Mouse (Mus musculus) layer of hippocampus, postnatal 14 days (tissue): Measurements from ENCODE around the gene Mysm1. TPM values are rescaled to one million over a fixed set of nuclear protein-coding genes. Genes with fewer than 3 reads are reported as not detected.

ENCODE experiments used
- DNase-seq, 2 experiments: peaks; one replicate each; pipeline ENCODE4 v3.0.0; 2021 to 2022; ENCODE audit warnings: low spot score in 2 of 2, mixed read lengths in 1 of 2
- total RNA-seq, 2 experiments: library from RNA; stranded (reverse); gene quantifications; 2 replicates each; pipeline ENCODE4 v1.2.3; 2021

Gene Mysm1
- total RNA-seq, 2 experiments from 2014 or later, result 30.0 to 33.9 TPM

DNA sequence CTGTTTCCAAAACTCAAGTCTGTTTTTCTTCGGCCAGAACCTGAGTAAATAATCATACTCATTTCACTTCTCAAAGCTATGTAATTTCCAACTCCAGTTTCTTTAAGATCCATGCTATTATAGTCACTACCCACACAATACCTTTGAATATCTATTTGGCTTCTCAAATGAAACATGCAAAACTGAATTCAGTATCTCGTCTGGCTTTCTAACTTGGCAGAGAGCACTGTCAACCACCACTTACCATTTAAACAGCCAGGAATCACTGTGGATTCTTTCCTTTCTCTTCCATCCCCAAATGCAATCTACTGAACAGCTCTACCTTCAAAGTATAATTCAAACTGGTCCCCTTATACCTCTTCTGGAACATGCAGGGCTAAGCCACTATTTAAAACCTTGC is 5.6 kb downstream of the Mysm1 start:
- no peak for DNase-seq

DNA sequence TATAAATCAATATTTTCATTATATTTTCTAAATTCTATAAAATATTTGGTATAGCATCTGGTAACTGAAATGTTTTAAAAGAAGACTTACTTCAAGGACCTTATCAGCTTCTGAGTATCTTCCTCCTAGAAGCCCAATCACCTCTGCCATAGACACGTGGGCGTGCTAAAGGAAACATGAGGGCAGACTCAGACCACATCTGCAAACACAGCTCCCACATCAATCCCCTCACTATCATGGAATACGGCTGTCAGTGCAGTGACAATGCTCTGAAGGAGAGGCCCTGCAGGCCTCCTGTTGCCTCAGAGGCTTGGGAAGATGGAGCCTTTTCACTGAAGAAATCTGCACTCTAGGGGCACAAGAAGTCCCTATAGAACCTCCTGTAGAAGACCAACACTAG is 26.1 kb downstream of the Mysm1 start:
- DNase-seq, result no peak

DNA sequence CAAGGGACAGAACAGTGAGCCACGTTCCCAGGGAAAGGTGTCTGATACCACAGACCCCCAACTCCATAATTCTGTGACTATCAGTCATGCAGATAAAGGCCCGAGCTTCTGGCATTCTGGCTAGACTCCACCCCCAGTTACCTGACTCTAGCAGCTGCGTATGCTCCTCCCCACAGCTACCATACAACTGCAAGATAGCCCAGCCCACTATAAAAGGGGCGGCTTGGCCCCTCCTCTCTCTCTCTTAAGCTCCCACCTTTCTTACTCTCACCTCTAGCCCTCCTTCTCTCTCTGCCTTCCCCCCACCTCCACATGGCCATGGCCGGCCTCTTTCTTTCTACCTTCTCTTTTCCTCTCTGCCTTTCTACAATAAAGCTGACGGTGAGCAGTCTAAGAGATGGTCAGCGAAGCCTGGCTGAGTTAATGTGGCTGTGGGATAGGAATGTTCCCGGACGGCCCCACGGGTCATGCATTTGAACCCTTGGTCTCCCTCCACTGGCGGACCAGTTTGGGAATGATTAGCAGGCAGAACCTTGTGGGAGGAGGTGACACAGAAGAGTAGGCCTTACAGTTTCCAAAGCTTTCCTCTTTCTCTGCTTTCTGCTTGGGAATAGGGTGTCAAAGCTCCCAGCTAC is 37.6 kb downstream of the Mysm1 start:
- no peak for DNase-seq

DNA sequence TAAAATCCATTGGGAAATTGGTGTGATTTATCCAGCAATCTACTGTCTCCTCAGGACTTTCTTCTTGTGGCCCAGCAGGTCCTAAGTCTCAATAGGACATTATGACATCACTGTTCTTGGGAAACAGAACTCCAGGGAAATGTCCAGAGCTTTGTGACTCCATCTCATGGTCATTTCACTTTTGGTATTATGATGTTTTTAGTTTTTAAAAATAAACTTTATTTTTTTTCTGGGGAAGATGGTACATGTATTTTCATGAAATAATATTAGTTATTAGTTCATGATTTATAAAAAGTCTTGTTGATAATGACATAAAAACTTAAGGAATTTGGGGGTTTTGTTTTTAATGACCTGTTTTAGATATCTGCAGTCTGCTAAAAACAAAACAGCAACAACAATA is 50.2 kb downstream of the Mysm1 start, which contains the start of gene Eqtn:
Gene Eqtn, minus strand, starts transcription at position 101 of the 400 bp plus-strand sequence.
- DNase-seq, result no peak

DNA sequence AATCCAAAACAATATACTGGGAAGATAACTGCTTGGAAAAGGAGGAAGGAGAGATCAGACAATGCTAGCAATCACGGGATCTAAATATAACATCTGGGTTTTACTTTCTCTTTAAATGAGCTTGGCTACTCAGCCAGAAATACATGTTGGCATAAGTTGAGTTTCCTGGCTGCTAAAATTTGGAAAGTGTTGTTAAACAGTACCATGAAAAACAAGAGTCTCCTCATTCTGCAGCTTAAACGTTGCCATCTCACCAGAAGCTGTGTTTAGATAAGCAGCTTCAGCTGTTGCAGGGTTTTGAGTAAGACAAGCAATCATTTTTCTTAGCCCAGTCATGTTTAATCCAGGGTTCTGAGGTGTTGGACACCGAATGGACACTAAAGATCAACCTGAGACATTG is 77.1 kb downstream of the Mysm1 start:
- DNase-seq, result no peak

DNA sequence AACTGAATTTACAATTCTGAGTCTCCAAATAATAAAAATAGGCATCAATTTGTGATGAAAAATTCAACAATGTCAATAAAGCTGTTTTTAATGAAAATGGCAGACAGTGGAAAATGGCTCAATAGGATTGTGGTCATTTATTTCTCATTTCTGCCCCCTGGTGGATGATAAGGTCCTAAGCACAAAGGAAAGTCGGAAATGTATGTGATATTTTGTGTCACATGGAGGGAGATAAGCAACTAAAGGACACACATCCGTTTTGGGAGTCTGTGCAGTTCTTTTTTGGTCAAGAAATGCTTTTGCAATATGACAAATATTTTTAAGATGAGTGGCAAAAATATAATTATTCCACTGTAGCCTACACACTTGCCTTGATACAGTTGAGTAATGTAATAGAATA is 78.2 kb downstream of the Mysm1 start:
- peak in 1 of 2 experiments; percentile 9 for DNase-seq

Other genes with a start within 250 kb of the Mysm1 start
- 10 to 100 TPM in 1 of 2 experiments, 1 to 10 TPM in 1; 8.8 to 10.7 TPM for gene Tek, start 239.8 kb downstream of the Mysm1 start, total RNA-seq
- under 1 TPM; 0.48 to 0.60 TPM for gene Eqtn, start 50.3 kb downstream of the Mysm1 start, total RNA-seq
- 10 to 100 TPM; 70.6 to 72.1 TPM for gene Jun, start 73.1 kb upstream of the Mysm1 start, total RNA-seq